Mouse (Mus musculus) kidney, embryonic 14.5 days (tissue): Measurements from ENCODE around the gene Arfgef2. TPM values are rescaled to one million over a fixed set of nuclear protein-coding genes. Genes with fewer than 3 reads are reported as not detected.
"Not testable (repeated sequence)": the region's sequence is repeated elsewhere in the genome, so short reads cannot be mapped to it uniquely, and the experiment has no call there.

Experiments used
- ATAC-seq: fragments of 200-750 bp; cut with Nextera tagmentation; 2 replicates; pipeline ENCODE4 v1.8.0; 2017; ENCODE audit warnings: moderate number of reproducible peaks, mild to moderate bottlenecking, moderate TSS enrichment, moderate library complexity; ENCODE audit not compliant: low FRiP score, low TSS enrichment
- H3K27ac ChIP-seq: fragments of 300-500 bp; sonication (generic); 2 replicates; pipeline ENCODE4 v1.5.1; 2014; ENCODE audit warnings: low read depth, mild to moderate bottlenecking, low read length, moderate library complexity, mixed read lengths
- H3K27me3 ChIP-seq: fragments of 300-500 bp; sonication (generic); 2 replicates; pipeline ENCODE4 v1.6.1; 2014; ENCODE audit warnings: mild to moderate bottlenecking, low read length; ENCODE audit not compliant: control insufficient read depth, insufficient read depth
- H3K36me3 ChIP-seq: fragments of 300-500 bp; sonication (generic); 2 replicates; pipeline ENCODE4 v1.6.1; 2014; ENCODE audit warnings: low read length, mixed read lengths; ENCODE audit not compliant: control insufficient read depth, insufficient read depth
- H3K4me1 ChIP-seq: fragments of 300-500 bp; sonication (generic); 2 replicates; pipeline ENCODE4 v1.6.1; 2014; ENCODE audit warnings: low read length, mixed read lengths; ENCODE audit not compliant: control insufficient read depth, insufficient read depth
- H3K4me2 ChIP-seq: fragments of 300-500 bp; sonication (generic); replicated peaks from 2 replicates; pipeline ENCODE4 v1.6.1; 2014; ENCODE audit warnings: low read depth, mild to moderate bottlenecking, low read length
- H3K4me3 ChIP-seq: fragments of 300-500 bp; sonication (generic); 2 replicates; pipeline ENCODE4 v1.5.1; 2014; ENCODE audit warnings: mild to moderate bottlenecking, low read length
- H3K9ac ChIP-seq: fragments of 300-500 bp; sonication (generic); 2 replicates; pipeline ENCODE4 v1.6.1; 2014; ENCODE audit warnings: low read depth, mild to moderate bottlenecking, low read length, moderate library complexity
- H3K9me3 ChIP-seq: fragments of 300-500 bp; sonication (generic); 2 replicates; pipeline ENCODE4 v1.6.1; 2016; ENCODE audit warnings: low read length; ENCODE audit not compliant: control insufficient read depth
- WGBS: fragments of 180-500 bp; shearing (Covaris S2); extraction: QIAGEN DNeasy Blood & Tissue Kit; methylation state at CpG from one replicate; pipeline ENCODE4 v1.1.7; 2014; 5-methylcytosine and 5-hydroxymethylcytosine counted together
- polyA plus RNA-seq: library from polyadenylated mRNA; unstranded; fragments of >200 nt; fragmentation: Nextera tagmentation; extraction: Ambion mirVana; gene quantifications from 2 replicates; pipeline ENCODE4 v1.2.1, GENCODE M21; 2014

The Arfgef2 gene
- polyA plus RNA-seq, 1 experiment from 2014 or later, result 5.6 TPM

DNA sequence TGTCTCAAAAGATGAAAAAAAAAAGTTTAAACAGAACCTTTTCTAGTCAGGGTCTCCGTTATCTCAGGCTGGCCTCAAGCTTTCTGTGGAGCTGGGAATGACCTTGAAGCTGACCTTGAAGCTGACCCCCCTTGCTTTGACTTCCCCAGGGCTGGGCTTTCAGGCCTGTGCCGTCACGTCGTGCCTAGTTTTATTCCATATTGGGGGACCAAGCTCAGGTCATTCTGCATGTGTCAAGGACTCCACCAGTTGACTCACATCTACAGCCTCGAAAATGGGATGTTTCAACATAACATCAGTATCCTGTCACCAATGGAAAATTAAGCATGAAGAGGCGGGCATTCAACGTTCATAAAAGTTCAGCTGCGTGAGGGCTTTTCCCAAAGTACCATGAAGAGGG, 25.4 kb upstream of the Arfgef2 start:
- Histone ChIP-seq H3K9me3 (no peaks in the 10 kb centered on the region), H3K27ac (no peak overlapping the region), H3K4me3 (no peak overlapping the region), H3K4me2 (no peak overlapping the region), H3K9ac (no peak overlapping the region), H3K4me1 (0 out of 2 replicates have a peak, but pooled peaks cover 4% of the 10 kb centered on the region), H3K27me3 (no peaks in the 10 kb centered on the region), H3K36me3 (no peaks in the 10 kb centered on the region)
- 73% methylated on average over 8 of the region's 8 CpGs for WGBS
- no peak for ATAC-seq

DNA sequence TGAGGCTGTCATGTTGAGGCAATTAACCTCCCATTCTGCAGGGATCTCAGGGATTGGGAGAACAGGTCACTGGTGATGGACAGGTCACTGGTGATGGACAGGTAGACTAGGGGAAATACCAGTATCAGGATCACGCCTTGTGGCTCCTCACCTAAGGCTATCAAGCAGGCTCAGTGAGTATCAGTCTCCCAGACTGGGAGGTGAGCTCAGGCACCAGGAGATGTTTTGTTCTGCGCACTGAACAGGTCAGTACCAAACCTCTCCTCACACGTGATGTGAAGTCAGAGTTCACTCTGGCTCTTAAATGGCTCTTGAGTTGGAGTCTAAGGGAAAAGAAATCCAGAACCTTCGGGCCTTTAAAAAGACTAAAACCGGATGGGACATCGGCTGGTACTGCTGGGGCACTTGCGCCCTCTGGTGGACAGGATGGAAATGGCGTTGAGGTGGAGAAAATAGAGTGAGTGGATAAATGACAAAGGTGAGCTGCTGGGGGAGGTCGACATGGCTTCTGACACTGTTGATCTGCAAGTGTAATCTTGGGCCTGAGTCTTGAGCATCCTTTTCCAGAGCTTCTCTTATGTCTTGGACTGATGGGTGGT, 24.3 kb upstream of the Arfgef2 start:
- no peak overlapping the region for H3K27ac ChIP-seq
- H3K4me2 ChIP-seq, result no peak overlapping the region
- 0 out of 2 replicates have a peak, but pooled peaks have one; percentile 21 for ATAC-seq
- H3K9me3 ChIP-seq, result no peaks in the 10 kb centered on the region
- H3K36me3 ChIP-seq, result no peaks in the 10 kb centered on the region
- 11% methylated on average over 9 of the region's 9 CpGs for WGBS
- H3K27me3 ChIP-seq, result no peaks in the 10 kb centered on the region
- H3K4me3 ChIP-seq, result no peak overlapping the region
- H3K4me1 ChIP-seq, result 0 out of 2 replicates have a peak, but pooled peaks cover 6% of the 10 kb centered on the region
- no peak overlapping the region for H3K9ac ChIP-seq

DNA sequence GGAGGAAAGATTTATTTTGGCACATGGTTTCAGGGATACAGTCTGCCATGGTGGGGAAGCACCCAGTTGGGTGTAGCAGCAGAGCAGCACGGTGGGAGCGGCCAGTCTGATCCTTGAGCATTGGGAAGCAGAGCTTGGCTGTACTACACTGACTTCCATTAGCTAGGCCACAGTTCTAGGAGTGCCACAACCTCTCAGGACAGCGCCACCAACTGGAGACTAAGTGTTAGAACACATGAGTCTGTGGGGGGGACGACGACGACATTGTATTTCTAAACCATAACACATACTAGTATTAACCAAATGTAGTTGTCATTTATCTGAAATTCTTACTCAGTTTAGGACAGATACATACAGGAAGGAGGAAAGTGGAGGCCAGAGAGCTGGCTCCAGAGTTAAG, 21.0 kb upstream of the Arfgef2 start:
- H3K27me3 ChIP-seq, result no peaks in the 10 kb centered on the region
- no peak overlapping the region for H3K4me3 ChIP-seq
- H3K36me3 ChIP-seq, result no peaks in the 10 kb centered on the region
- ATAC-seq, result no peak
- no peak overlapping the region for H3K9ac ChIP-seq
- no peak overlapping the region for H3K4me2 ChIP-seq
- WGBS, result 83% methylated on average over 6 of the region's 6 CpGs
- H3K9me3 ChIP-seq, result no peaks in the 10 kb centered on the region
- H3K4me1 ChIP-seq, result 0 out of 2 replicates have a peak, but pooled peaks cover 6% of the 10 kb centered on the region
- H3K27ac ChIP-seq, result no peak overlapping the region

DNA sequence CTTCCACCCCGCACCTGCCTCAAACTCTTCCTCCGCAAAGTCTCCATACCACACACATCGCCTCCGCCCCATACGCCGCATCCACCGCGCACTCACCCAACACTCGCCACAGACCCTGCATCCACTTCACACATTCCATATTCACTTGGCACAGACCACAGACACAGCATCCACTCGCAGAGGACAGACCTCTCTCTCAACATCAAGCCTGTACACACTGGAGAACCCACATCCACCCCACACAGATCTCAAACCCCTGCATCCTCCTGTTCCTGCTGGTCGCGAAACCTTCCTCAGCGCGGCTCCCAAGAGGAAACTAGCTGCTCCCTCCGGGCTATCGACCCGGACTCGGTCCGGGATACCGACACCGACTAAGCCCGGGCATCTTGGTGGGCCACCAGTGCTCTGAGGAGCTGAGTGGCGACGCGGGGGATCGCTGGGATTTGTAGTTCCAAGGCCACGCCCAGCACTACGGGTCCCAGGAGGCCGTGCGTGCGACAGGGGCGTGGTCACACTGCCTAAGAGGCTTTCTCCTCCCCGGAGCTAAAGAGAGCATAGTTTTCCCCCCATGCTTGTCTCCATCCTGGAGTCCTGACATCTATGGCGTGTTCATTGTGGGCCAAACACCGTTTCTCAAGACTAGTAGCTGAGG, 18.9 kb upstream of the Arfgef2 start:
- Histone ChIP-seq H3K4me2 (peak overlapping the region; percentile 78), H3K27me3 (no peaks in the 10 kb centered on the region), H3K4me3 (peak overlapping the region; percentile 62), H3K4me1 (0 out of 2 replicates have a peak, but pooled peaks cover 6% of the 10 kb centered on the region), H3K27ac (no peak overlapping the region), H3K36me3 (no peaks in the 10 kb centered on the region), H3K9ac (peak overlapping the region; percentile 67), H3K9me3 (no peaks in the 10 kb centered on the region)
- ATAC-seq, result peak; percentile 95
- WGBS, result 1% methylated on average over 35 of the region's 35 CpGs

GRCm38 (mm10) chr2:166791738-166792137, 13.7 kb upstream of the Arfgef2 start:
- no peak overlapping the region for H3K9ac ChIP-seq
- ATAC-seq, result no peak
- no peak overlapping the region for H3K4me3 ChIP-seq
- H3K36me3 ChIP-seq, result peaks cover 8% of the 10 kb centered on the region
- no peaks in the 10 kb centered on the region for H3K9me3 ChIP-seq
- H3K4me1 ChIP-seq, result peaks cover 8% of the 10 kb centered on the region; the same call in 1 of the 2 replicates
- no peak overlapping the region for H3K27ac ChIP-seq
- H3K4me2 ChIP-seq, result no peak overlapping the region
- H3K27me3 ChIP-seq, result no peaks in the 10 kb centered on the region
- 73% methylated on average over 5 of the region's 5 CpGs for WGBS

- H3K4me1 ChIP-seq, result peaks cover 8% of the 10 kb centered on the region; the same call in 1 of the 2 replicates
- H3K27me3 ChIP-seq, result no peaks in the 10 kb centered on the region
- no peaks in the 10 kb centered on the region for H3K9me3 ChIP-seq
- H3K4me2 ChIP-seq, result peak within 1 kb of the TSS; percentile 54
- H3K36me3 ChIP-seq, result peaks cover 14% of the 10 kb centered on the region
- peak within 1 kb of the TSS; percentile 85 for H3K9ac ChIP-seq
- peak within 1 kb of the TSS; percentile 79 for H3K4me3 ChIP-seq
- ATAC-seq, result no peak
- H3K27ac ChIP-seq, result peak within 1 kb of the TSS; percentile 67; the same call in 1 of the 2 replicates
- WGBS, result 87% methylated on average over 5 of the region's 5 CpGs
These were observed 13.0 kb upstream of the Arfgef2 start, which contains the start of gene Trp53rkb for GRCm38 (mm10) chr2:166792355-166792754. Trp53rkb (plus strand) TSS chr2:166792531.

- H3K9me3 ChIP-seq, H3K27me3 ChIP-seq, H3K4me1 ChIP-seq: not testable (repeated sequence)
- under 1% methylated on average over 70 of the region's 76 CpGs for WGBS
- H3K4me2 ChIP-seq, result peak overlapping the region; percentile 54
- H3K9ac ChIP-seq, result peak overlapping the region; percentile 85
- peak overlapping the region; percentile 79 for H3K4me3 ChIP-seq
- peak overlapping the region; percentile 67; the same call in 1 of the 2 replicates for H3K27ac ChIP-seq
- ATAC-seq, result peak; percentile 93
- peaks cover 27% of the 10 kb centered on the region for H3K36me3 ChIP-seq
These were observed 11.7 kb upstream of the Arfgef2 start for GRCm38 (mm10) chr2:166793542-166794214.

GRCm38 (mm10) chr2:166799615-166800472, 5.5 kb upstream of the Arfgef2 start:
- H3K9me3 ChIP-seq, result no peaks in the 10 kb centered on the region
- no peak overlapping the region for H3K4me2 ChIP-seq
- H3K27me3 ChIP-seq, result no peaks in the 10 kb centered on the region
- WGBS, result 78% methylated on average over 11 of the region's 11 CpGs
- H3K4me3 ChIP-seq, result no peak overlapping the region
- H3K27ac ChIP-seq, result no peak overlapping the region
- H3K4me1 ChIP-seq, result no peaks in the 10 kb centered on the region
- ATAC-seq, result no peak
- H3K9ac ChIP-seq, result no peak overlapping the region
- H3K36me3 ChIP-seq, result peaks cover 28% of the 10 kb centered on the region
